Mouse (Mus musculus): ENCODE data around the gene Armh1. TPM values are rescaled to one million over a fixed set of nuclear protein-coding genes. Genes with fewer than 3 reads are reported as not detected.
"Not testable (repeated sequence)": the region's sequence is repeated elsewhere in the genome, so short reads cannot be mapped to it uniquely, and the experiment has no call there.

The Armh1 gene
- polyA plus RNA-seq, 1 experiment, result 1.00 TPM

DNA sequence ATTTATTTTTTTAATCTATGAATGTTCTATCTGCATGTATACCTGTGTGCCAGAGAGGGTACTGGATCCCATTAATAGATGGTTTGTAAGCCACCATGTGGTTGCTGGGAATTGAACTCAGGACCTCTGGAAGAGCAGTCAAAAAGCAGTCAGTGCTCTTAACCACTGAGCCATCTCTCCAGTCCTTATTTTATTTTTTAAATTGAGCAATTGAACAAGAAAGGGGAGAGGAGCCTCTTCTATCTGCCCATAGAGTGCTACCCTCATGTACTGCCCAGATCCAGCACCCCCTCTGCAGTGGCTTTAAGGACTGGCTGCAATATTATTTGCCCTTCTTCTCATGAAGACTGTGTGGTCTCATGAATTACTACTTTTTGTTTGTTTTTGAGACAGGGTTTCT is 26.7 kb downstream of the Armh1 start:
- DNase-seq (ENCODE audit: extremely low spot score in 1 of 2, low spot score in 1 of 2), result no peak

DNA sequence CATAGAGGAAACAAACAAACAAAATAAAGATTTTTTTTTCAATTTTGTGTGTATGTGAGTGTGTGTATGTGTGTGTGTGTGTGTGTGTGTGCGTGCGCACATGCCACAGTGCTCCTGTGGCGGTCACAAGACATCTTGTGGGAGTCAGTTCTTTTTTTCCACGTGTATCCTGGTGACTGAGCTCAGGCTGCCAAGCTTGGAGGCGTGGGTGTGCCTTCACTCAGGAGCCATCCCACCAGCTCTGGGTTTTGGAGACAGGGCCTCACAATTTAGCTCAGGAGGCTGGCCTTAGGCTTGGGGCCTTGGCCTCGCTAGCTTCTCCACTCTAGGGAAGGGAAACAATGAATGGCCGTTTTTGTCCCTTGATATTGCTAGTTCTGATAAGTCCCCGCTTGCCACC is 27.8 kb downstream of the Armh1 start:
- DNase-seq (ENCODE audit: extremely low spot score in 1 of 2, low spot score in 1 of 2), result no peak

DNA sequence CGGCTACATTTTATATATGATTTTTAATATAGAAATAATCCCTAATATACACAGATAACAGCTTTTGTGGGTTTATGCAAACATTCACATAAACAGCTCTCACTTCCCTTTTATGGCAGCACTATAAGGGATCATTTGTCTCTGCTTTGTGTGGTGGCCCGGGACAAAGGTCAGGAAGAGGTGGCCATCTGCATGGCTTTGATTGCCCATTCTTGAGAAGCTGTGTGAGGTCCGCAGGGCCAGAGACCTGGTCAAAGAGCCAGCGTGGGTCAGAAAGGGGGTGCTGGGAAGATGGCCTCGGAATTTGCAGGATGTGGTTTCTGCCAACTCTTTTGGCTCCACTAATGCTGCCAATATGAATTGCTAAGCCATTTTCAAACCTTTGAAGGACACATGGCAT is 28.9 kb downstream of the Armh1 start:
- DNase-seq (ENCODE audit: extremely low spot score in 1 of 2, low spot score in 1 of 2), result no peak

DNA sequence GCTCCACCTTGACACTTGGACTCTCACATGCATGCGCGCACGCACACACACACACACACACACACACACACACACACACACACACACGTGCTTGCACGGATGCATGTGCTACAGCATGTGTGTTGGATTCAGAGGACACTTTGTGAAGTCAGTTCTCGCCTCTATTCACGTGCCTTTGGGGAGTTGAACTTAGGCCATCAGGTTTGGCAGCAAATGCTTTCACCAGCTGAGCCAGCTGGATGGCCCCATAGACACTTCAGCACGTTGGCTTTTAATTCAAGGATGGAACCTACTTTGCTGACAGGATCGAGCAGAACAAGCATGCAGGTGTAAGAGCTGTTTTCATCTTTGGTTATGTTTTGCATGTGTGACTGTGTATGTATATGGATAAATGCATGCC is 30.1 kb downstream of the Armh1 start:
- DNase-seq (ENCODE audit: extremely low spot score in 1 of 2, low spot score in 1 of 2), result no peak

DNA sequence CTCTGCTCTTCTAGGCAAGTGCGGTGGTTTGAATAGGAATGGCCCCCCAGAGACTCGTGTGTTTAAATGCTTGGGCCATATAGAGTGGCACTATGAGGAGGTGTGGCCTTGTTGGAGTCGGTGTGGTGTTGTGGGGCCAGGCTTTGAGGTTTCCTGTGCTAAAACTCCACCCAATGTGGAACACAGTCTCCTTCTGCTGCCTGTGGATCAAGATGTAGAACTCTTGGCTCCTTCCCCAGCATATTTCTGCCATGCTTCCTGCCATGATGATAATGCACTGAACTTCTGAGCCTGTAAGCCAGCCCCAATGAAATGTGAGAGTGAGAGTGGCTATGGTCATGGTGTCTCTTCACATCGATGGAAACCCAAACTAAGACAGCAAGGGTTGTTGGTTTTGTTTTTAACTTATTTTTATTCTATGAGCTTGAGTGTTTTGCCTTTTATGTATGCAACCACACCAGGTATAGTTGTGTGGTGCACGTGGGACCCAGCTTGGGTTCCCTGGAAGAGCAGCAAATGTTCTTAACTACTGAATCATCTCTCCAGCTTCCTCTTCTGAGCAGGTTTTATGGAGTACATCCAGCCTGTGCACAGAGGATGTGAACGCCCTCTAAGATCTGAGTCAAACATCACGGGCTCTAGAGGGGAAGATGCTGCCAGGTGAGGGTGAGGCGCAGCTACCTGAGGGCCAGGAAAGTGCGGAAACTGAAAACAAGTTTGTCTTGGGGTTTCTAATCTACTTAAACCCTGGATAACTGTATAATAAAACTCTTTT is 31.0 kb downstream of the Armh1 start:
- no peak for DNase-seq (ENCODE audit: extremely low spot score in 1 of 2, low spot score in 1 of 2)

DNA sequence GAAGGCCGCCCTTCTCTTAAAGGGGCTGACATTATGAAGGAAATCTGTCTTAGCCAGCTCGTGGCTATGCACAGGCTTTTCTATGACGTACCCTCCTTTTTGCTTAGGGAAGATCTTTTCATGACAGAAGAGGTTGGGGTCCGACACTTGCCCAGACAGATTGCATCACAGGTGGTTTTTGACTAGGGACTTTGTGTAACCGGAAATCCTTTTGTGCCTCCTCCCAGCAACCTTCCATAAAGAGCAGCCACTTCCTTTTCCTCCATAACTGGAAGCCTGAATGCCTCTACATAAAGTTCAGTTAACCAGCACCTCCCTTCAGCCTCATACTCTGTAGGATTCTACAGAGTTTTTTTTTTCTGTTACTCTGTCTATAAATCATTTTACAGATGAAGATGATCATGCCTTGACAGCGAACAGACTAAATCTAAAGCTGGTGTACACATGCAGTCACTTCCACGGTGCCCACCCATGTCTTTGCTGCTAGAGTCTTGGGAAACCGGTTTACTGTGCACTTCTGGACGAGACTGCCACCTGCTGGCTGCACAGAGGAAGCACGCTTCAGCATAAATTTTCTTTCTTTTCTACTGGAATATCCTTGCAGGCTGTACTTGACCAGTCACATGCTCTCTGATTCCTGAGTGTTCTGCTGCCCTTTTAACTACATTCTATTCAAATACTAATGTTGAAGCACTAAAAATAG is 33.3 kb downstream of the Armh1 start:
- peak in 1 of 2 experiments; percentile 73 for DNase-seq (ENCODE audit: extremely low spot score in 1 of 2, low spot score in 1 of 2)

DNA sequence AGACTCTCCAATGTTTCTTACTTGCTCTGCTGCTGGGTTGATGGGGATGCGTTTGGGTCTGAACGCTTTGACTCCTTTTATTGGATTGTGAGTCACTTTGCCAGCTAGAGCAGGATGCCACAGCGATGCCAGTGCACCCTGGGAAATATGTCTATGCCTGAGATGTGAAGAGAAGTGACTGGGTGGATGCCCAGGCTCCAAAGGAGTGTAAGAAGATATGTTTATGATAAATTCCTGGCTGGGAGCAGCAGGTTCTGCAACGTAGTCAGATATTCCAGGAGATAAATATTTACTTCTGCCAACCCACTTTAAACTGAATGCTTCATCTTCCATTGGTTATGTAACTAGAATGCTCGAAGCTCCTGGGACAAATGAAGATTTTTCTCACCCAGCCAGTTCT is 34.9 kb downstream of the Armh1 start:
- peak in 1 of 2 experiments; percentile 52 for DNase-seq (ENCODE audit: extremely low spot score in 1 of 2, low spot score in 1 of 2)

DNA sequence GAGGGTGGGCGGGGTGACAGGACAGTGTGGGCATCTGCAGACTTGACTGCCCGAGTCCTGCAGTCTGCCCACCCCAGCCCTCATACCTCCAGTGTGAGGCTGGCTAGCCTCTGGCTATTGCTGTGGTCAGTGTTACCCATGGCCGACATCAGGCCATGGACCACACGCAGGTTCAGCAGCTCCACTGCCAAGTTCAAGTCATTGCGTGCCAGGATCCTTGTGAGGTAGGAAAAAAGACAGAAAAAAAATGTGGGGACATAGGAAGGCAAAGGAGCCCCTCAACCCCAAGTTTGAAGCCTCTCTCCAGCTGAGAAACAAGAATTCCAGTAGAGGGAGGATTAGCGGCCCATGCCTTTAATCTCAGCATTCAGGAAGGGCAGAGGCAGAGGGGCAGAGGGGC is 37.7 kb downstream of the Armh1 start:
- DNase-seq (ENCODE audit: extremely low spot score in 1 of 2, low spot score in 1 of 2), result no peak

DNA sequence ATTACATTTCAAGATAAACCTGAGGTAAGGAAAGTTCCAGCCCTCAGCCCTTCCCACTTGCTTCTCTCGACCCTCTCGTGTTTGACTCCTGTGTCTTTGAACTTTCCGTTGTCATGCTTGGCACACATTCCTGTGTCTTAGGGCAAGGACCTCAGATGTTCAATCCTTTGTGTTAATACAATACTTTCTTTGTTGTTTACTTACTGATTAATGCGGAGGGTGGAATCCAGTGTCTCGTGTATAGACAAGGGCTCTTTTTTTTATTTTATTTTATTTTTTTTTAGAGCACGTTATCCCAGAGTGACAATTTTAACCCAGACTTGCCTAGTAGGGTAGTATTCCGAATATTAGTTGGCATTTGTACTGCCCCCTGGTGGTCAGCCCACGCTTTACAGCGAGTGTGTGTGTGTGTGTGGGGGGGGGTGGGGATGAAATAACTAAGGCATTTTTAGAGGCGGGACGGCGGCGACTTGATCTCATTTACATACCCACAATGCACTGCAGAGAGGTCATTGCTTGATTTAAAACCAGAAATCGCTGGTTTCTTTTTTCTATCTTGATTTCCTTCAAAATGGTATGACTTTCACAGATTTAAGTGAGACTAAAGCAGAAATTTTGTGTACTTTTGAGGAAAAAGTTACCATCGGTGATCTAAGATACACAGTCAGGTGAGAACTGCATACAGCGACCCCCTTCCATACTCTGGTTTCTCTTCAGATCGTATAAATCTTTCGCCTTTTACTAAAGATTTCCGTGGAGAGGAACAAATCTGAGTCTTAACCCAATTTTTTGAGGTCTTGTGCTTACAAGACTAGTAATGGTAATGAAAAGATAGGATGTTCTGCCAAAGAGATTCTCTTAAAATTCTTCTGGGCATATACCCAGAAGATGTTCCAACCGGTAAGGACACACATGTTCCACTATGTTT is 41.5 kb downstream of the Armh1 start:
- peak in 1 of 2 experiments; percentile 68 for DNase-seq (ENCODE audit: extremely low spot score in 1 of 2, low spot score in 1 of 2)

DNA sequence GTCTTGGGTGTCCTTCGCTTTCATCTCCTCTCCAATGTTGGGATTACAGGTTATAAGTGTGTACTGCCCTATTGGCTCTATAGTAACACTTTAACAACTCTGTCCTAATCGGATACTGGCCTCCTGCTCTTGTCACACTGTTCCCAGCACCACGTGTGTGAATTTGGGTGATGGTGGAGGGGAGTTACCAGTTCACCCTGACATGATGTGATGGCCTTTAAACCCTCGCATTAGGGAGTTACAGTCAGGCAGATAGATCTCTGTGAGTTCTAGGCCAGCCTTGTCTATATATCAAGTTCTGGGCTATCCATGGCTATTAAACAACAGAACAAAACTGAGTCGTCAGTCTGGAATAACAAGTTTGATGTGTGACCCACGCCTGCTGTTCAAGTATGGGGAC is 42.3 kb downstream of the Armh1 start:
- no peak for DNase-seq (ENCODE audit: extremely low spot score in 1 of 2, low spot score in 1 of 2)

DNA sequence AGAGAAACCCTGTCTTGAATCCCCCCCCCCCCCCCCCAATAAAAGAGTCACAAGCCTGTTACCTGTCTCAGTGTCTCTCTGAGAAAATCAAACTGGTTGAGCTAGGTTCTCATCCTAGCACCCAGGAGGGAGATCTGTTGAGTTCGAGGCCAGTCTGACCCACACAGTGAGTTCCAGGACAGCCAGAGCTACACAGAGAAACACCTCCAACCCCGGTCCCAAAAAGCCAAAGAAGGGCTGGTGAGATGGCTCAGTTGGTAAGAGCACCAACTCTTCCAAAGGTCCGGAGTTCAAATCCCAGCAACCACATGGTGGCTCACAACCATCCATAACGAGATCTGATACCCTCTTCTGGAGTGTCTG is 49.0 kb downstream of the Armh1 start:
- DNase-seq (ENCODE audit: extremely low spot score in 1 of 2, low spot score in 1 of 2), result no peak

DNA sequence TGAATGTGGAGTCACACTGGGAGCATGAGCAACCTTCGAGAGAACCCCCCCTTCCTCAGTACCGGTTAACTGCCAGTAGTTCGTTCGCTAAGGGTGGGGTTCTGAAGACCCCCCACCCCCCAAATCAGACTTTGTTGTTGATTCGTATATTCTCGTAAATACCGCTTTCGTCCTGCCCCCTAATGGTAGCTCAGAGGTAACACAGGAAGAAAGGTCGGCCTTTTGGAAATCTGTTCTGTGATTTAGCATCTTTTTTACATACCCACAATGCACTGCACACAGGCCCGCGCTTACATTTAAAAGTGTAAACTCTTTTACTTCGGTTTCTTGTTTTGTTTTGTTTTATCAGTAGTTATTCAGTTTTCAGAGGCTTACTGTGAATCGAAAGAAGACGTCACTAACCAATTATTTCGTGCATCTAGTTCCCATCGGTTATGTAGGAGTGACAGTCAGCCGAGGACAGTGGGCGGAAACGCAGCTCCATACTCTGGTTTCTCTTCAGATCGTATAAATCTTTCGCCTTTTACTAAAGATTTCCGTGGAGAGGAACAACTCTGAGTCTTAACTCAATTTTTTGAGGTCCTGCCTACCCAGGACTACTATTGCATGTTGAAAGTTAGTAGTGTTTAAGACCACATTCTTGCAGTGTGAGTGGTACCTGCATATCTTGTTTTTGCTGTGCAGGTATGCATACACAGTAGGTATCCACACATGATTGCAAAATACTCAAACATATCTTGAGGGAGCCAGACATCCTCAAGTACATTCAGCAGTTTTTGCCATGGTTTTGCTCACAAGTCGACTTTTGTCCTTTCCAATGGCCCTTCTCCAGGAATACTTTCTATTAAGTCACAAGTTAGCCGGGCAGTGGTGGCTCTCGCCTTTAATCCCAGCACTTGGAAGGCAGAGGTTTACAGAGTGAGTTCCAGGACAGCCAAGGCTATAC is 49.6 kb downstream of the Armh1 start:
- DNase-seq (ENCODE audit: extremely low spot score in 1 of 2, low spot score in 1 of 2), result peak in 1 of 2 experiments; percentile 65

DNA sequence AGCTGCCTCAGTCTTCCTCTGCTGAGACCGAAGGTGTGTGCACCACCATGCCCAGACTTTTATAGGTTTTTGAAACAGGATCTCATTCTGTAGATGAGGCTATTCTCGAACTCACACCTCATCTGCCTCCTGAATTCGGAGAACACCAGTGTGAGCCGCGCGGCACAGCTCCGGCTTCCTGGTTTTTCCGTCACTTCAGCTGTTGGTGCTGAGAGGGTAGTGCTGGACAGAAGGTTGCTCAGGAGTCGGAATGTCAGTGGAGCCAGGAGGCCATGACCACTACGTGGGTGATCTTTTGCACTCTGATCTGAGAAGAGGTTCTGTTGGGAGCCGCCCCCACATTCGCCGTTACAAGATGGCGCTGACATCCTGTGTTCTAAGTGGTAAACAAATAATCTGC is 60.1 kb downstream of the Armh1 start:
- DNase-seq (ENCODE audit: extremely low spot score in 1 of 2, low spot score in 1 of 2), result no peak

DNA sequence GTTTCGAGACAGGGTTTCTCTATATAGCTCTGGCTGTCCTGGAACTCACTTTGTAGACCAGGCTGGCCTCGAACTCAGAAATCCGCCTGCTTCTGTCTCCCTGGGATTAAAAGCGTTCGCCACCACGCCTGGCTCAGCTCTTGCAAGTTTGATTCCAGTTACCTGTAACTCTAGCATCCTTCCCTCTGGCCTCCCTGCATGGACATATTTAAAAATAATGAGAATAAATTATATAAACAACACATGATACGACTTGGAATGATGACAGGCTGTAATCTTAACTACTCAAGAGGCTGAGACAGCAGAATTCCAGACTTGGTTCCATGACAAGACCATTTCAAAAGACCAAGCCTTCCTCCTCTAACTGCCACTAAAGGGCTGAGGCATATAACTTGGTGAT is 61.3 kb downstream of the Armh1 start:
- DNase-seq (ENCODE audit: extremely low spot score in 1 of 2, low spot score in 1 of 2), result no peak

DNA sequence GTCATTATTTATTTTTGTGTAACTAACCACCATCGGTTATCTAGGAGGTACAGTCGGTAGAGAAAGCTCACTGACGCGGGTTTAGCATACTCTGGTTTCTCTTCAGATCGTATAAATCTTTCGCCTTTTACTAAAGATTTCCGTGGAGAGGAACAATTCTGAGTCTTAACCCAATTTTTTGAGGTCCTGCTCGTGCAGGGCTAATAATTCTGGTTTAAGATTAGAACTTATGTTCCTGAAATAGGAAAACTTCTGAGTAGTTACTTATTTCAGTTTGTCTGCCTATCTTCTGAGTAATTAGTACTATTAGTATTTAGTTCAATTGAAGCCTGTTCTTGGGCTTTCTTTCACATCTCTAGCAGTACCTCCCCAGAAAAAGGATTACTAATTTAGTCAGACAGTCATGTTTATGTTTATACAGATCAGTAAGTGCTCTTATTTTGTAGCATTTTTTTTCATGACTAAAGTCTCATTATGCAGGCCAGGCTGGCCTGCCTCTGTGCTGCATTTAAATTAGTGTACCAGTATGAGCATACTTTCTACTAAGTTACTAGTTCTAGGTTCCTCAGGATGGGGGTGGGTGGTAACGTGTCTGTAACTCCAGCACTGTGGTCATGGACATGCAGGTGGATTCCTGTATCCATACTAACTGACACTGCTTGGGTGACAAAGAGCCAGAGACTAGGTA is 61.9 kb downstream of the Armh1 start:
- no peak for DNase-seq (ENCODE audit: extremely low spot score in 1 of 2, low spot score in 1 of 2)

DNA sequence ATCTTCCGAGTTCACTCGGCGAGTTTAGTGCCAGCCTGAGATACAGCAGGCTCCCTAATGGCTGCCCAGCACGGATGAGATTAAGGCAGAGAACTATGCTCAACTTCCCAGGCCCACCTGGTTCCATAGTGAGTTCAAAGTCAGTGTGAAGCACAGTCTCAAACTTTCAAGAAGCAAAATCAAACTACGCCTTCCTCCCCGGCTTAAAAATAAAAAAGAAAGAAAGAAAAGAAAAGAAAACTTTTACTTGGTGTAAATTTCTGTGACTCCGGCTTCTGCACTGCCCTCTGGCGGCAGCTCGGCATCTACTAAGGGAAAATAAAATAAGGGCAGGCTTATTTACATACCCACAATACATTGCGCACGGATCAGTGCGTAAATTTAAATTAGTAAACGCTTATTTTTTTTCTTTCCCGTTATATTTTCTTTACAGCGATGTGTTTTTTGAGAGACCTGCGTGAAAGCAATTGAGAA is 62.5 kb downstream of the Armh1 start:
- DNase-seq (ENCODE audit: extremely low spot score in 1 of 2, low spot score in 1 of 2), result peak; percentile 68 to 90

DNA sequence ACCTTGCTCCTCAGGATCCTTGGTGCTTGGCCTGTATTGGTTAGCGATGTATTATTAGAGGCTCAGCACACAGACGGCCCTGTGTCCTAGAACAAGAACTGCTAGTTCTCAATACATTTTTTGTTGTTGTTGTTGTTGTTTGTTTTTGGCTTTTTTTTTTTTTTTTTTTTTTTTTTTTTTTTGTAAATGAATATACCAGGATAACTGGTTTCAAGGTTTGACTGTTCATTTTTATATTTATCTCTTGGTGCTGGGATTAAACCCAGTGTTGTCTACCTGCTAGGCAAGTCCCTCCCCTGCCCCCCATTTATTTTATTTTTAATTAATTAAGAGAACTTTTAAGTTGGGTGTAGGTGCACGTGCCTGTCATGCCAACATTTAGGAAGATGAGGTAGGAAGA is 63.0 kb downstream of the Armh1 start:
- no peak for DNase-seq (ENCODE audit: extremely low spot score in 1 of 2, low spot score in 1 of 2)

DNA sequence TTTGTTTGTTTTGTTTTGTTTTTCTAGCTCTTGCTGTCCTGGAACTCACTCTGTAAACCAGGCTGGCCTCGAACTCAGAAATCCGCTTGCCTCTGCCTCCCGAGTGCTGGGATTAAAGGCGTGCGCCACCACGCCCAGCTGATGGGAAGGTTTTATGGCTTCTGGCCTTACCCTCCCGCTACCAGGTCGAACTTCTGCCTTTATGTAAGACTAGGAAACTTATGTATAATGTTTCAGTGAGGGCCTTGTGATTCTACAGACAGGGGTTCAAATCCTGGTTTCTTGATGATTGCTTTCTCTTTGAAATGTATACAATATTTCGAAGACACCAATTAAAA is 69.2 kb downstream of the Armh1 start:
- not testable (repeated sequence) for DNase-seq (ENCODE audit: extremely low spot score in 1 of 2, low spot score in 1 of 2)
